Mouse (Mus musculus): ENCODE data around the gene Krit1.

GRCm38 (mm10) chr5:3787548-3787947, 15.4 kb upstream of the Krit1 start:
- no peak for TF ChIP-seq CTCF (IDR thresholded peaks at IDR 0.05; ENCODE audit: low read depth, low read length)
- no peak for TF ChIP-seq POLR2A (IDR thresholded peaks at IDR 0.05; ENCODE audit: borderline replicate concordance, low read depth, low read length)
